Mouse (Mus musculus) cortical plate, adult 2 months (tissue): ENCODE results near the gene Zbtb9.

Experiments used
- CTCF ChIP-seq: fragments of 200-500 bp; IDR thresholded peaks from 2 replicates; pipeline ENCODE4 v1.5.1; 2011; ENCODE audit warnings: mild to moderate bottlenecking, control low read depth, low read length; ENCODE audit not compliant: insufficient read depth; ENCODE audit errors: extremely low read depth
- POLR2A ChIP-seq: fragments of 200-500 bp; IDR thresholded peaks from 2 replicates; pipeline ENCODE4 v1.6.1; 2011; ENCODE audit warnings: mild to moderate bottlenecking, low read length, control low read depth; ENCODE audit not compliant: insufficient read depth; ENCODE audit errors: extremely low read depth

DNA sequence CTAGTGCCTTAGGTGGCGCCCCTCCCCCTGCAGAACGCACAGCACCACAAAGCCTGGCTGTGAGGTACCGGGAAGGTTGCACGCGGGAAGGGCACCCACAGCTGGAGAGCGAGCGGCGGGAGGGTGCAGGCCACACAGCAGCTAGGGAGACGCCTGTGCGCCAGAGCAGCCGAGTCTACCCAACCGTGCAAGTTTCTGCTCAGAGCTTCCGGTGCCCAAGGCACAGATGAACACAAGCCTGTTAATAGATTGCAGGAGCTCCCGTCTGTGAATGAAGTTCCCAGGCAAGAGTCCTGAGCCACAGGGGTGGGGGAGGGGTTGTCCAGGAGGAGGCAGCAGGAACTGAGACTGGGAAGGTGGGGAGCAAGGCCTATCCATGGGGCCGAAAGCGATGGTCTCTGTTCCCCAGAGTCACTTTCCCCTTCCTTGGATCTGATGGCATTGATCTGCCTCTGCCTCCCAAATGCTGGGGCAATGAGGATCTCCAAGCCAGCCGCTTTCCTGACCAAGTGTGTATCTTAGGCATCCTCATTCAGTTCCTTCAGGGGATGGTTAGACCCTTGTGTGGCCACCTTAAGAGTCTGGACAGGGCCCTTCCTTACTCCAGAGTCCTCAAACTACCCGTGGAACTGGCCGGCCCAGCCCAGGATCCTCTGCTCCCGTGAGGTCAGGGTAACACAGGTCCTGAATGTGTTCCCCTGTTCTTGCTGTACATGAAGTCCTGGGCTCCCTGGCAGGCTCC is 67.5 kb downstream of the Zbtb9 start:
- TF ChIP-seq CTCF (no peak), POLR2A (no peak)
